Mouse (Mus musculus) thymus, adult 2 months (tissue): Measurements from ENCODE around the gene Tspan5. TPM values are rescaled to one million over a fixed set of nuclear protein-coding genes. Genes with fewer than 3 reads are reported as not detected.

Experiments used
- DNase-seq: peaks from one replicate; pipeline ENCODE4 v3.0.0; 2021
- H3K27ac ChIP-seq: fragments of 200-500 bp; 2 replicates; pipeline ENCODE4 v1.5.1; 2012; ENCODE audit warnings: low read length, control low read depth; ENCODE audit not compliant: control insufficient read depth, insufficient read depth
- H3K27me3 ChIP-seq: fragments of 200-500 bp; 2 replicates; pipeline ENCODE4 v1.6.1; 2012; ENCODE audit warnings: mild to moderate bottlenecking, low read length, moderate library complexity, mixed read lengths; ENCODE audit not compliant: control insufficient read depth, insufficient read depth
- H3K36me3 ChIP-seq: fragments of 200-500 bp; 2 replicates; pipeline ENCODE4 v1.6.1; 2012; ENCODE audit warnings: mild to moderate bottlenecking, low read length, moderate library complexity; ENCODE audit not compliant: control insufficient read depth, insufficient read depth
- H3K4me1 ChIP-seq: fragments of 200-500 bp; replicated peaks from 2 replicates; pipeline ENCODE4 v1.6.1; 2012; ENCODE audit warnings: low read length; ENCODE audit not compliant: control insufficient read depth, insufficient read depth
- H3K4me3 ChIP-seq: fragments of 200-500 bp; 2 replicates; pipeline ENCODE4 v1.5.1; 2012; ENCODE audit warnings: mild to moderate bottlenecking, low read length, control low read depth, moderate library complexity; ENCODE audit not compliant: control insufficient read depth, insufficient read depth
- CTCF ChIP-seq: fragments of 200-500 bp; IDR thresholded peaks from 2 replicates; pipeline ENCODE4 v1.5.1; 2012; ENCODE audit warnings: mild to moderate bottlenecking, control low read depth, low read length, moderate library complexity, borderline replicate concordance; ENCODE audit not compliant: control insufficient read depth, poor library complexity, insufficient read depth; ENCODE audit errors: extremely low read depth
- POLR2A ChIP-seq: fragments of 200-500 bp; IDR thresholded peaks from 2 replicates; pipeline ENCODE4 v1.6.1; 2012; ENCODE audit warnings: mild to moderate bottlenecking, low read length, control low read depth, moderate library complexity; ENCODE audit not compliant: control insufficient read depth, poor library complexity, insufficient read depth; ENCODE audit errors: extremely low read depth
- WGBS: fragments of 180-500 bp; shearing (Covaris S2); methylation state at CpG from one replicate; pipeline ENCODE4 v1.1.7; 2018; 5-methylcytosine and 5-hydroxymethylcytosine counted together
- polyA plus RNA-seq: library from polyadenylated mRNA; depleted of rRNA; stranded (reverse); fragments of >200 nt; gene quantifications from 2 replicates; pipeline ENCODE4 v1.2.3, GENCODE M21; 2012

Tspan5 gene
- polyA plus RNA-seq, 1 experiment, result 15.9 TPM

- no peak overlapping the region for H3K27ac ChIP-seq
- H3K4me3 ChIP-seq, result no peak overlapping the region
- H3K27me3 ChIP-seq, result no peaks in the 10 kb centered on the region
- TF ChIP-seq CTCF (no peak), POLR2A (no peak)
- WGBS, result 95% methylated on average over 8 of the region's 8 CpGs
- DNase-seq, result no peak
- no peaks in the 10 kb centered on the region for H3K4me1 ChIP-seq
- no peaks in the 10 kb centered on the region for H3K36me3 ChIP-seq
Measured at GRCm38 (mm10) chr3:138809509-138809908, 67.5 kb downstream of the Tspan5 start.

GRCm38 (mm10) chr3:138812565-138812964, 70.6 kb downstream of the Tspan5 start:
- WGBS, result 89% methylated on average over 3 of the region's 3 CpGs
- TF ChIP-seq POLR2A, result no peak
- no peak for TF ChIP-seq CTCF
- no peak for DNase-seq
- H3K36me3 ChIP-seq, result no peaks in the 10 kb centered on the region
- H3K27me3 ChIP-seq, result no peaks in the 10 kb centered on the region
- peaks cover 3% of the 10 kb centered on the region; the same call in 1 of the 2 replicates for H3K4me1 ChIP-seq
- no peak overlapping the region for H3K4me3 ChIP-seq
- no peak overlapping the region for H3K27ac ChIP-seq

GRCm38 (mm10) chr3:138813139-138813810, 71.3 kb downstream of the Tspan5 start:
- WGBS, result 90% methylated on average over 13 of the region's 13 CpGs
- Histone ChIP-seq H3K4me3 (no peak overlapping the region), H3K27me3 (no peaks in the 10 kb centered on the region), H3K27ac (no peak overlapping the region), H3K4me1 (peaks cover 6% of the 10 kb centered on the region; the same call in 1 of the 2 replicates), H3K36me3 (no peaks in the 10 kb centered on the region)
- no peak for TF ChIP-seq POLR2A
- TF ChIP-seq CTCF, result no peak
- no peak for DNase-seq

GRCm38 (mm10) chr3:138814457-138814856, 72.5 kb downstream of the Tspan5 start:
- TF ChIP-seq POLR2A (no peak), CTCF (no peak)
- no peak for DNase-seq
- H3K4me1 ChIP-seq, result peaks cover 7% of the 10 kb centered on the region; the same call in 1 of the 2 replicates
- 94% methylated on average over 5 of the region's 5 CpGs for WGBS
- H3K27me3 ChIP-seq, result no peaks in the 10 kb centered on the region
- H3K27ac ChIP-seq, result no peak overlapping the region
- no peak overlapping the region for H3K4me3 ChIP-seq
- H3K36me3 ChIP-seq, result no peaks in the 10 kb centered on the region

GRCm38 (mm10) chr3:138815127-138815837, 73.3 kb downstream of the Tspan5 start:
- 54% methylated on average over 7 of the region's 7 CpGs for WGBS
- peaks cover 7% of the 10 kb centered on the region; the same call in 1 of the 2 replicates for H3K4me1 ChIP-seq
- no peak overlapping the region for H3K27ac ChIP-seq
- H3K36me3 ChIP-seq, result no peaks in the 10 kb centered on the region
- H3K27me3 ChIP-seq, result no peaks in the 10 kb centered on the region
- DNase-seq, result no peak
- TF ChIP-seq POLR2A (no peak), CTCF (no peak)
- H3K4me3 ChIP-seq, result no peak overlapping the region

- Histone ChIP-seq H3K27ac (no peak overlapping the region), H3K36me3 (no peaks in the 10 kb centered on the region), H3K27me3 (no peaks in the 10 kb centered on the region), H3K4me1 (peaks cover 7% of the 10 kb centered on the region; the same call in 1 of the 2 replicates), H3K4me3 (no peak overlapping the region)
- WGBS, result 94% methylated on average over 5 of the region's 5 CpGs
- TF ChIP-seq POLR2A (no peak), CTCF (no peak)
- DNase-seq, result no peak
Measured at GRCm38 (mm10) chr3:138816888-138817656, 75.1 kb downstream of the Tspan5 start.
